Mouse (Mus musculus): Measurements from ENCODE around the gene L3mbtl4.

DNA sequence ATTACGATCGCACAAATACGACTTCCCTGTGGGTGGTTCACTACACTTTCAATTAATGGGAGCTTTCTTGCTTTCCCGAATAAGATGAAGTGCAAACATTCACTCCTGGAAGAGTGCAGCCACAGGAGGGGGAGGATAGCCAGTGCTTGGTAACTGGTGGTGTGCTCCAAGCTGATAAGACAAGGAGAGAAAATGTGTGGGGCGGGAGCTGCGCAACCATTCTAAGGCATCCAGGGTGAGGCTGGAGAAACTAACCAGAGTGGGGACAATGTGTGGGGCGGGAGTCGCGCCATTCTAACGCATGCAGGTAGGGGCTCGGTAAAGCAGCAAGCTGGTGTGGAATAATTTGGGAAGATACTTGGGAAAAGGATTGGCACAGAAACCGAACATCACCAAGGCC is 36.6 kb upstream of the L3mbtl4 start:
- no peak for TF ChIP-seq POLR2A (IDR thresholded peaks at IDR 0.05; ENCODE audit: insufficient read length, low read depth)
- TF ChIP-seq E2F4 (IDR thresholded peaks at IDR 0.05; ENCODE audit: insufficient read depth), result no peak
- TF ChIP-seq TCF3 (IDR thresholded peaks at IDR 0.05; ENCODE audit: insufficient read length, low read depth), result no peak
- no peak for TF ChIP-seq POLR2AphosphoS2 (IDR thresholded peaks at IDR 0.05; ENCODE audit: insufficient read length, low read depth)
- TF ChIP-seq MAX (IDR thresholded peaks at IDR 0.05; ENCODE audit: low read depth), result no peak

Data from myocyte (in vitro differentiated cells).